Mouse (Mus musculus) 3134 (cell line): ENCODE measurements around the gene Phf11b.
A peak's percentile ranks its signal among the peaks of the same experiment; 100 is the strongest.
"Not testable (repeated sequence)": the region's sequence is repeated elsewhere in the genome, so short reads cannot be mapped to it uniquely, and the experiment has no call there.

Experiments used
- DNase-seq: peaks from one replicate; pipeline ENCODE4 v3.0.0-alpha.2; 2011; ENCODE audit warnings: low spot score; ENCODE audit not compliant: insufficient read length; ENCODE audit errors: extremely low read depth

Gene Phf11b

DNA sequence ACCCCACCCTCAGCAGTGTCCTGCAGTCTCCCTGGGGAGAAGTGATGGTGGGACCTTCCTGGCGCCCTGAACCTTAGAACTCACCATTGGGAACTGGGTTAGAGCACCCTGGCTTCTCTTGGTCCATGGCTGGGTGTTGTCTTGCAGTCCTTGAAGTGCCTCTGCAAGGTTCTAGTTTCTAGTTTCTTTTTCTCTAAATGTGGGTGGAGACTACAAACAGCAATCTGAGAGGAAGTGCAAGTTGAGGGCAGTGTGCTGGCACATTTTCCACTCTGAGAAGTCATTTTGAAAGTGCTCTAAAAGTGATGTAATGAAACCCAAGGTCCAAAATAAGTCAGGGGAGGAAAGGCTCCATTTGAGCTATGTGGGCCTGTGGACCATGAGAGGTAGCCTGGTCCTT lies at the start of gene Phf11b:
TSS of gene Phf11b (minus strand) at position 163 of the 400 bp plus-strand sequence.
- peak; percentile 4 for DNase-seq

- not testable (repeated sequence) for DNase-seq
These were observed 49.0 kb upstream of the Phf11b start for GRCm38 (mm10) chr14:59390181-59390580.

DNA sequence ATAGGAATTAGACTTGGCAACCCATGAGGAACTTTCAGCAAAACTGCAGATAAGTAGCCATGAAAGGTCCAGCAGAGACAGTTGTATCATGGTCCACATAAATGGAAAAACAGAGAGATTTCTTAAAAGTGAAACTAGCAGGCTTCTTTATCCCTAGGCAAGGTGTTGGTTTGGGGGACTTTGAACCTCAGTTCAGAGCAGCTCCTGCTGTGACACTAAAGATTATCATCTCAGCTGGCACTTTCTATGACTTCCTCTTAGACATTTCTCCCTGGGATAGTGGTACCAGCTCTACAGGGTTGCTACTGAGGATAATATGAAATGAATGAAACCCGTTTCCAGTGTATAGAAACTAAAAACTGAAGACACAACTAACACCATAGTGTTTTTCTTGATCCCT lies 48.4 kb upstream of the Phf11b start:
- no peak for DNase-seq

- DNase-seq = no peak
These were observed 29.4 kb upstream of the Phf11b start for GRCm38 (mm10) chr14:59370348-59371068.

GRCm38 (mm10) chr14:59366386-59367105 lies 25.4 kb upstream of the Phf11b start:
- DNase-seq = no peak

- DNase-seq = peak; percentile 61
These were observed 24.1 kb upstream of the Phf11b start, which contains the start of gene Phf11d for GRCm38 (mm10) chr14:59365244-59365644. Phf11d (minus strand) TSS chr14:59365470.

GRCm38 (mm10) chr14:59339541-59339940 lies 1.6 kb downstream of the Phf11b start:
- DNase-seq = no peak

DNA sequence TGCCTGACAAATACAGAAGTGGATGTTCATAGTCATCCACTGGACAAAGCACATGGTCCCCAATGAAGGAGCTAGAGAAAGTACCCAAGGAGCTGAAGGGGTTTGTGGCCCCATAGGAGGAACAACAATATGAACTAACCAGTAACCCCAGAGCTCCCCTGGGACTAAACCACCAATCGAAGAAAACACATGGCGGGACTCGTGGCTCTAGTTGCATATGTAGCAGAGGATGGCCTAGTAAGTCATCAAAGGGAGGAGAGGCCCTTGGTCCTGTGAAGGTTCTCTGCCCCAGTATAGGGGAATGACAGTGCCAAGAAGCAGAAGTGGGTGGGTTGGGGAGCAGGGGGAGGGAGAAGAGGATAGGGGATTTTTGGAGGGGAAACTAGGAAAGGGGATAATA lies 5.1 kb downstream of the Phf11b start:
- not testable (repeated sequence) for DNase-seq

DNA sequence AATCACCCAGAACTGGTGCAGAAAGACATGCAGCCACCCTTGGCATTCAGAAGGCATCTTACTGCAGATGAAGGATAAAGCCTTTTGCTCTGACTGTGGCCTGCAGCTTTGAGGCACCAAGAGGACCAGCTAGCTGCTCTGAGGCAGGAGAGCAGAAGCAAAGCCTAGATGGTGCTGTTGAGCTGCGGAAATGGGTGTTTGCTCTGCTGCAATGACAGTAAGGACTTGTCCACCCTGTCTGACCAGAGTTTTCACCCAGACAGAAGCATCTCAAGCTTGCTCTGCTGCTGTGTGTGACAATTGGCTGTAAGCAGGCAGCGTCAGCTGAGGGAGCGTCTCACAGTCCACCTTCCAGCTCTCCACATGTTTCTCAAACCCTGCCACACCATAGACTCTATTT lies 10.7 kb downstream of the Phf11b start:
- DNase-seq = not testable (repeated sequence)

GRCm38 (mm10) chr14:59319970-59320369 lies 21.2 kb downstream of the Phf11b start:
- not testable (repeated sequence) for DNase-seq

GRCm38 (mm10) chr14:59319036-59319435 lies 22.1 kb downstream of the Phf11b start:
- not testable (repeated sequence) for DNase-seq

DNA sequence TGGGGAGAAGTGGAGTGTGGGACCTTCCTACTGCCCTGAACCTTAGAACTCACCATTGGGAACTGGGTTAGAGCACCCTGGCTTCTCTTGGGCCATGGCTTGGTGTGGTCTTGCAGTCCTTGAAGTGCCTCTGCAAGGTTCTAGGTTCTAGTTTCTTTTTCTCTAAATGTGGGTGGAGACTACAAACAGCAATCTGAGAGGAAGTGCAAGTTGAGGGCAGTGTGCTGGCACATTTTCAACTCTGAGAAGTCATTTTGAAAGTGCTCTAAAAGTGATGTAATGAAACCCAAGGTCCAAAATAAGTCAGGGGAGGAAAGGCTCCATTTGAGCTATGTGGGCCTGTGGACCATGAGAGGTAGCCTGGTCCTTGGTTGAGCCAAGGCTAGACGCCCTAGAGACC lies 43.8 kb downstream of the Phf11b start, which contains the start of gene Phf11a:
TSS of gene Phf11a (minus strand) at position 132 of the 400 bp plus-strand sequence.
- not testable (repeated sequence) for DNase-seq

DNA sequence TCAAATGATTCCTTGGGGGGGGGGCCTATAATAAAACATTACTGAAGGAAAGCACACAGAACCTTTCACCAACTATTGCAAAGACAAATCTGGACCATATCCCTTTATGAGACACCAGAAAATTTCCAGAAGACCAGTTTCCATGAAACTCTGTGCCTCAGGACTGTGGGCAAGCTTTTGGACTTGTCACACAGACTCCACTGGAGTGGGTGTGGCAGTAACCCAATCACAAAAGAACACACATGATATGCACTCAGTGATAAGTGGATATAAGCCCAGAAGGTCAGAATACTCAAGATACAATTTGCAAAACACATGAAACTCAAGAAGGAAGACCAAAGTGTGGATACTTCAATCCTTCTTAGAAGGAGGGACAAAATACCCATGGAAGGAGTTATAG lies 49.4 kb downstream of the Phf11b start:
- DNase-seq = not testable (repeated sequence)

- not testable (repeated sequence) for DNase-seq
These were observed 66.2 kb downstream of the Phf11b start for GRCm38 (mm10) chr14:59274961-59275360.
